Comparison of ENCODE assay signal across 8 mouse cellular contexts in the genomic region with DNA sequence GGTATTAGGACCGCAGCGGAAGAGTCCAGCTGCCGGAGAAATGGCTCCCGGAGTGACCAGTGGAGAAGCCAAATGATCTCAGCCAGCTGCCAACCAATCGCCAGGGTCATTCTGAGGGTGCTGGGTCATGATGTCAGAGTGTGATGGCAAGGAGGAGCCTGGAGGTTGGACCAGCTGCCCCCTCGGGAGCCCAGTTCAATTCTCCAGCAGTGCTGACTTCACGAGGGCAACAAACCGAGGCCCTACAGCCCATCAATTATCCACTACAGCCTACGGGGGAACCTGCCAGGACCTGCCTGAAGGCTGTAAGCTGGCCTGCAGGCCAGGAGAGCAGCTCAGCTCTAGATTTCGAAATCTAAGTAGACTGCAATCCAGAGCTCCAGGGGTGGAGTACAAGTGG. TPM values are rescaled to one million over a fixed set of nuclear protein-coding genes. Genes with fewer than 3 reads are reported as not detected.
DNase-seq lines count a peak whose midpoint lies in the region; ATAC-seq and TF ChIP-seq lines count a peak whose summit lies in the region.

No protein-coding gene starts in this region.

- H3K27me3 ChIP-seq in hindbrain, embryonic 15.5 days: no peaks in the 10 kb centered on the region
- no peaks in the 10 kb centered on the region for H3K27me3 ChIP-seq in liver, adult 2 months (ENCODE audit: control insufficient read depth, insufficient read depth, low read length)
- no peaks in the 10 kb centered on the region for H3K27me3 ChIP-seq in stomach, postnatal 0 days (ENCODE audit: control insufficient read depth, insufficient read depth, low read length)
- no peaks in the 10 kb centered on the region for H3K27me3 ChIP-seq in forebrain, embryonic 11.5 days (ENCODE audit: control insufficient read depth, insufficient read depth, low read length)

- DNase-seq in adrenal gland, postnatal 14 days: peak; percentile 73
- peak; percentile 66 for DNase-seq in gastrocnemius, adult 2 months
- DNase-seq in liver, adult 2 months (ENCODE audit: extremely low read depth, low read depth, low spot score): peak; percentile 93
- DNase-seq in stomach, postnatal 0 days (ENCODE audit: low spot score): peak; percentile 23
- no peak for DNase-seq in spleen, postnatal 36 days (ENCODE audit: low spot score in 2 of 2)
- no peak for DNase-seq in layer of hippocampus, adult 9-10 months (ENCODE audit: low spot score)
- DNase-seq in forebrain, embryonic 11.5 days (ENCODE audit: low spot score): no peak

- TF ChIP-seq POLR2A in liver, adult 2 months (IDR thresholded peaks at IDR 0.05; ENCODE audit: extremely low read depth, insufficient read depth, low read length): 0 out of 2 replicates have a peak, but pooled peaks have one; percentile 9

- no peak for TF ChIP-seq CTCF in gastrocnemius, adult 2 months (IDR thresholded peaks at IDR 0.05)
- no peak for TF ChIP-seq CTCF in liver, adult 2 months (IDR thresholded peaks at IDR 0.05; ENCODE audit: low read depth, low read length)
- TF ChIP-seq CTCF in stomach, postnatal 0 days (IDR thresholded peaks at IDR 0.05; ENCODE audit: low read depth): no peak

- no peak for ATAC-seq in hindbrain, embryonic 15.5 days (ENCODE audit: low FRiP score, low read depth)
- ATAC-seq in stomach, postnatal 0 days (ENCODE audit: low FRiP score, low TSS enrichment): no peak; the same call in 1 of the 2 replicates
- no peak for ATAC-seq in forebrain, embryonic 11.5 days (replicated peaks; ENCODE audit: low FRiP score)

- H3K36me3 ChIP-seq in hindbrain, embryonic 15.5 days: peaks cover 14% of the 10 kb centered on the region
- H3K36me3 ChIP-seq in liver, adult 2 months (ENCODE audit: control insufficient read depth, insufficient read depth, low read length): no peaks in the 10 kb centered on the region
- H3K36me3 ChIP-seq in stomach, postnatal 0 days (ENCODE audit: control insufficient read depth, insufficient read depth, low read length): no peaks in the 10 kb centered on the region
- no peaks in the 10 kb centered on the region; the same call in 1 of the 2 replicates for H3K36me3 ChIP-seq in forebrain, embryonic 11.5 days (ENCODE audit: control insufficient read depth, insufficient read depth, low read length)

- TF ChIP-seq EP300 in stomach, postnatal 0 days (optimal IDR thresholded peaks at IDR 0.05): no peak

- peak overlapping the region; percentile 16 for H3K4me2 ChIP-seq in hindbrain, embryonic 15.5 days
- peak overlapping the region; percentile 4 for H3K4me2 ChIP-seq in stomach, postnatal 0 days (replicated peaks; ENCODE audit: low read depth)
- H3K4me2 ChIP-seq in forebrain, embryonic 11.5 days (ENCODE audit: low read depth, low read length, severe bottlenecking): no peak overlapping the region

- no peak overlapping the region for H3K9ac ChIP-seq in hindbrain, embryonic 15.5 days
- H3K9ac ChIP-seq in liver, adult 2 months (ENCODE audit: low read depth, low read length): no peak overlapping the region
- no peak overlapping the region for H3K9ac ChIP-seq in stomach, postnatal 0 days (ENCODE audit: low read length)
- H3K9ac ChIP-seq in forebrain, embryonic 11.5 days (ENCODE audit: low read length): no peak overlapping the region

- 43% methylated on average over 10 of the region's 10 CpGs for WGBS in hindbrain, embryonic 15.5 days
- 24% methylated on average over 10 of the region's 10 CpGs for WGBS in liver, adult 2 months
- 32% methylated on average over 10 of the region's 10 CpGs for WGBS in stomach, postnatal 0 days
- 76% methylated on average over 10 of the region's 10 CpGs for WGBS in forebrain, embryonic 11.5 days

- H3K4me1 ChIP-seq in hindbrain, embryonic 15.5 days (replicated peaks): peaks cover 55% of the 10 kb centered on the region
- H3K4me1 ChIP-seq in liver, adult 2 months (ENCODE audit: control insufficient read depth, insufficient read depth, low read length): peaks cover 13% of the 10 kb centered on the region
- no peaks in the 10 kb centered on the region; the same call in 1 of the 2 replicates for H3K4me1 ChIP-seq in stomach, postnatal 0 days (replicated peaks; ENCODE audit: control insufficient read depth, insufficient read depth)
- H3K4me1 ChIP-seq in forebrain, embryonic 11.5 days (replicated peaks; ENCODE audit: control insufficient read depth, insufficient read depth, low read length): peaks cover 5% of the 10 kb centered on the region; the same call in 1 of the 2 replicates

- H3K9me3 ChIP-seq in hindbrain, embryonic 15.5 days: no peaks in the 10 kb centered on the region
- H3K9me3 ChIP-seq in stomach, postnatal 0 days (ENCODE audit: control insufficient read depth, low read length): no peaks in the 10 kb centered on the region
- no peaks in the 10 kb centered on the region for H3K9me3 ChIP-seq in forebrain, embryonic 11.5 days (ENCODE audit: control insufficient read depth, low read length)

- peak overlapping the region; percentile 59 for H3K4me3 ChIP-seq in gastrocnemius, adult 2 months
- H3K4me3 ChIP-seq in hindbrain, embryonic 15.5 days: no peak overlapping the region
- H3K4me3 ChIP-seq in liver, adult 2 months (ENCODE audit: insufficient read depth, low read depth, low read length): 0 out of 2 replicates have a peak overlapping the region, but pooled peaks have one; percentile 26
- H3K4me3 ChIP-seq in stomach, postnatal 0 days (ENCODE audit: low read depth, low read length): no peak overlapping the region
- no peak overlapping the region for H3K4me3 ChIP-seq in forebrain, embryonic 11.5 days (ENCODE audit: low read depth, low read length)

- intact Hi-C loops in gastrocnemius, adult 2 months (cut with DNase I): loop anchor here (5.0 kb wide), 1 partner anchor 52 kb away; a partner anchor contains a TSS

- peaks cover 18% of the 10 kb centered on the region; the same call in 1 of the 2 replicates for H3K79me2 ChIP-seq in liver, adult 2 months (ENCODE audit: control insufficient read depth, insufficient read depth, low read length)

- H3K27ac ChIP-seq in gastrocnemius, adult 2 months: peak overlapping the region; percentile 85
- no peak overlapping the region; the same call in 1 of the 2 replicates for H3K27ac ChIP-seq in hindbrain, embryonic 15.5 days (replicated peaks)
- H3K27ac ChIP-seq in liver, adult 2 months (replicated peaks; ENCODE audit: insufficient read depth, low read depth, low read length): peak overlapping the region; percentile 81
- no peak overlapping the region for H3K27ac ChIP-seq in stomach, postnatal 0 days (replicated peaks)
- H3K27ac ChIP-seq in forebrain, embryonic 11.5 days (ENCODE audit: low read depth, low read length): no peak overlapping the region; the same call in 1 of the 2 replicates

RNA-seq across cellular contexts. Expression of a gene that starts 5.3 kb away (rescaled TPM):
- 20.3 and 28.1 TPM in 2 replicates for total RNA-seq in adrenal gland, postnatal 14 days (2021)
- 10 to 100 TPM; 12.2 to 13.5 TPM for total RNA-seq in gastrocnemius, adult 2 months (2021)
- polyA plus RNA-seq in hindbrain, embryonic 15.5 days (2015; fragmentation: Nextera tagmentation; extraction: Ambion mirVana): 51.8 and 51.9 TPM in 2 replicates
- 6.8 and 7.7 TPM in 2 replicates for total RNA-seq in liver, adult 2 months (2014; rRNA removed)
- polyA plus RNA-seq in liver, adult 2 months (2012; rRNA removed): 13.5 and 15.5 TPM in 2 replicates
- polyA plus RNA-seq in stomach, postnatal 0 days (2015; fragmentation: Nextera tagmentation; extraction: Ambion mirVana): 31.5 and 33.5 TPM in 2 replicates
- 60.1 and 60.6 TPM in 2 replicates for polyA plus RNA-seq in forebrain, embryonic 11.5 days (2014; fragmentation: Nextera tagmentation; extraction: Ambion mirVana)

RNA-seq across cellular contexts. Expression of a gene that starts 34.2 kb away (rescaled TPM):
- total RNA-seq in adrenal gland, postnatal 14 days (2021): 22.8 and 24.7 TPM in 2 replicates
- 10 to 100 TPM; 10.5 to 13.9 TPM for total RNA-seq in gastrocnemius, adult 2 months (2021)
- 26.8 and 29.8 TPM in 2 replicates for polyA plus RNA-seq in hindbrain, embryonic 15.5 days (2015; fragmentation: Nextera tagmentation; extraction: Ambion mirVana)
- total RNA-seq in liver, adult 2 months (2014; rRNA removed): 15.4 and 17.8 TPM in 2 replicates
- 15.6 and 17.6 TPM in 2 replicates for polyA plus RNA-seq in liver, adult 2 months (2012; rRNA removed)
- 14.1 and 14.5 TPM in 2 replicates for polyA plus RNA-seq in stomach, postnatal 0 days (2015; fragmentation: Nextera tagmentation; extraction: Ambion mirVana)
- 22.0 and 23.8 TPM in 2 replicates for polyA plus RNA-seq in forebrain, embryonic 11.5 days (2014; fragmentation: Nextera tagmentation; extraction: Ambion mirVana)

RNA-seq across cellular contexts. Expression of a gene that starts 51.2 kb away (rescaled TPM):
- 47.3 and 49.9 TPM in 2 replicates for total RNA-seq in adrenal gland, postnatal 14 days (2021)
- 10 to 100 TPM; 23.2 to 25.5 TPM for total RNA-seq in gastrocnemius, adult 2 months (2021)
- 81.6 and 82.7 TPM in 2 replicates for polyA plus RNA-seq in hindbrain, embryonic 15.5 days (2015; fragmentation: Nextera tagmentation; extraction: Ambion mirVana)
- total RNA-seq in liver, adult 2 months (2014; rRNA removed): 15.2 and 21.0 TPM in 2 replicates
- polyA plus RNA-seq in liver, adult 2 months (2012; rRNA removed): 14.4 and 15.8 TPM in 2 replicates
- polyA plus RNA-seq in stomach, postnatal 0 days (2015; fragmentation: Nextera tagmentation; extraction: Ambion mirVana): 22.8 and 23.7 TPM in 2 replicates
- polyA plus RNA-seq in forebrain, embryonic 11.5 days (2014; fragmentation: Nextera tagmentation; extraction: Ambion mirVana): 89.0 and 90.6 TPM in 2 replicates

RNA-seq across cellular contexts. Expression of a gene that starts 51.3 kb away (rescaled TPM):
- total RNA-seq in adrenal gland, postnatal 14 days (2021): 17.3 and 20.4 TPM in 2 replicates
- total RNA-seq in gastrocnemius, adult 2 months (2021): 1 to 10 TPM; 6.6 to 8.2 TPM
- 9.8 and 10.7 TPM in 2 replicates for polyA plus RNA-seq in hindbrain, embryonic 15.5 days (2015; fragmentation: Nextera tagmentation; extraction: Ambion mirVana)
- total RNA-seq in liver, adult 2 months (2014; rRNA removed): 9.8 and 13.0 TPM in 2 replicates
- polyA plus RNA-seq in liver, adult 2 months (2012; rRNA removed): 13.3 and 15.2 TPM in 2 replicates
- polyA plus RNA-seq in stomach, postnatal 0 days (2015; fragmentation: Nextera tagmentation; extraction: Ambion mirVana): 10.7 TPM in 2 replicates
- 18.1 and 18.3 TPM in 2 replicates for polyA plus RNA-seq in forebrain, embryonic 11.5 days (2014; fragmentation: Nextera tagmentation; extraction: Ambion mirVana)

Comparison
In these comparisons a context has a peak if more than half of its experiments do, and no peak if none do; other contexts are left out.
1. DNase-seq: peak in adrenal gland, postnatal 14 days (single experiment), gastrocnemius, adult 2 months (single experiment), liver, adult 2 months (single experiment) and stomach, postnatal 0 days (single experiment); none in spleen, postnatal 36 days (0 of 2), layer of hippocampus, adult 9-10 months (single experiment) and forebrain, embryonic 11.5 days (single experiment).
2. H3K27ac ChIP-seq: peak in gastrocnemius, adult 2 months (single experiment) and liver, adult 2 months (single experiment); none in hindbrain, embryonic 15.5 days (single experiment), stomach, postnatal 0 days (single experiment) and forebrain, embryonic 11.5 days (single experiment).
3. H3K4me3 ChIP-seq: peak in gastrocnemius, adult 2 months (single experiment) and liver, adult 2 months (single experiment); none in hindbrain, embryonic 15.5 days (single experiment), stomach, postnatal 0 days (single experiment) and forebrain, embryonic 11.5 days (single experiment).